Mouse (Mus musculus) liver, embryonic 14.5 days (tissue): Measurements from ENCODE around the gene AC134908.4. TPM values are rescaled to one million over a fixed set of nuclear protein-coding genes. Genes with fewer than 3 reads are reported as not detected.

ENCODE experiments used
- ATAC-seq: fragments of 200-750 bp; cut with Nextera tagmentation; 2 replicates; pipeline ENCODE4 v1.8.0; 2017; ENCODE audit warnings: moderate number of reproducible peaks, mild to moderate bottlenecking, moderate library complexity; ENCODE audit not compliant: insufficient read depth
- DNase-seq, 3 experiments: peaks; one replicate each; pipeline ENCODE4 v3.0.0-alpha.2; 2012 to 2013; ENCODE audit warnings: low read depth in 3 of 3, low spot score in 3 of 3
- H3K27ac ChIP-seq: fragments of 300-500 bp; sonication (generic); 2 replicates; pipeline ENCODE4 v1.5.1; 2014; ENCODE audit warnings: moderate library complexity, mild to moderate bottlenecking, control low read depth, inconsistent platforms
- H3K27me3 ChIP-seq: fragments of 300-500 bp; sonication (generic); 2 replicates; pipeline ENCODE4 v1.6.1; 2014; ENCODE audit warnings: mild to moderate bottlenecking, low read length, moderate library complexity; ENCODE audit not compliant: control insufficient read depth, insufficient read depth
- H3K36me3 ChIP-seq: fragments of 300-500 bp; sonication (generic); replicated peaks from 2 replicates; pipeline ENCODE4 v1.6.1; 2014; ENCODE audit warnings: low read depth; ENCODE audit not compliant: control insufficient read depth, insufficient read depth
- H3K4me1 ChIP-seq, 2 experiments: fragments of 200-500 bp in 1 of 2; fragments of 300-500 bp in 1 of 2; sonication (generic) in 1 of 2; replicated peaks; 2 replicates each; pipeline ENCODE4 v1.6.1; 2012 to 2014; ENCODE audit warnings: antibody characterized with exemption in 1 of 2, inconsistent platforms in 1 of 2, low read length in 1 of 2; ENCODE audit not compliant: control insufficient read depth in 2 of 2, insufficient read depth in 2 of 2
- H3K4me2 ChIP-seq: fragments of 300-500 bp; sonication (generic); 2 replicates; pipeline ENCODE4 v1.6.1; 2014; ENCODE audit warnings: low read depth, mild to moderate bottlenecking, control low read depth, moderate library complexity
- H3K4me3 ChIP-seq, 2 experiments: fragments of 200-500 bp in 1 of 2; fragments of 300-500 bp in 1 of 2; sonication (generic) in 1 of 2; 2 replicates each; pipeline ENCODE4 v1.5.1; 2012 to 2014; ENCODE audit warnings: low read depth in 2 of 2, low read length in 2 of 2, mild to moderate bottlenecking in 2 of 2, control low read depth in 1 of 2, inconsistent platforms in 1 of 2, moderate library complexity in 1 of 2; ENCODE audit not compliant: insufficient read depth in 1 of 2
- H3K9ac ChIP-seq: fragments of 300-500 bp; sonication (generic); replicated peaks from 2 replicates; pipeline ENCODE4 v1.6.1; 2014; ENCODE audit warnings: mild to moderate bottlenecking, control low read depth, moderate library complexity
- H3K9me3 ChIP-seq: fragments of 300-500 bp; sonication (generic); 2 replicates; pipeline ENCODE4 v1.6.1; 2016; ENCODE audit warnings: low read length, mixed read lengths; ENCODE audit not compliant: control insufficient read depth
- CTCF ChIP-seq: IDR thresholded peaks from 2 replicates; pipeline ENCODE4 v1.5.1; 2016; ENCODE audit warnings: antibody characterized with exemption, low read depth, control low read depth
- EP300 ChIP-seq: IDR thresholded peaks from 2 replicates; pipeline ENCODE4 v1.6.1; 2016; ENCODE audit warnings: antibody characterized with exemption, low read depth
- WGBS: fragments of 180-500 bp; shearing (Covaris S2); extraction: QIAGEN DNeasy Blood & Tissue Kit; methylation state at CpG from one replicate; pipeline ENCODE4 v1.1.7; 2014; ENCODE audit not compliant: insufficient replicate concordance; 5-methylcytosine and 5-hydroxymethylcytosine counted together
- polyA plus RNA-seq, 2 experiments: library from polyadenylated mRNA; depleted of rRNA in 1 of 2; stranded (reverse) in 1 of 2; unstranded in 1 of 2; fragments of >200 nt; fragmentation: Nextera tagmentation in 1 of 2; extraction: Ambion mirVana in 1 of 2; gene quantifications; 2 replicates each; pipeline versions ENCODE4 v1.2.1 to v1.2.3; 2012 to 2014

AC134908.4 gene
- polyA plus RNA-seq, 2 experiments, result not detected

DNA sequence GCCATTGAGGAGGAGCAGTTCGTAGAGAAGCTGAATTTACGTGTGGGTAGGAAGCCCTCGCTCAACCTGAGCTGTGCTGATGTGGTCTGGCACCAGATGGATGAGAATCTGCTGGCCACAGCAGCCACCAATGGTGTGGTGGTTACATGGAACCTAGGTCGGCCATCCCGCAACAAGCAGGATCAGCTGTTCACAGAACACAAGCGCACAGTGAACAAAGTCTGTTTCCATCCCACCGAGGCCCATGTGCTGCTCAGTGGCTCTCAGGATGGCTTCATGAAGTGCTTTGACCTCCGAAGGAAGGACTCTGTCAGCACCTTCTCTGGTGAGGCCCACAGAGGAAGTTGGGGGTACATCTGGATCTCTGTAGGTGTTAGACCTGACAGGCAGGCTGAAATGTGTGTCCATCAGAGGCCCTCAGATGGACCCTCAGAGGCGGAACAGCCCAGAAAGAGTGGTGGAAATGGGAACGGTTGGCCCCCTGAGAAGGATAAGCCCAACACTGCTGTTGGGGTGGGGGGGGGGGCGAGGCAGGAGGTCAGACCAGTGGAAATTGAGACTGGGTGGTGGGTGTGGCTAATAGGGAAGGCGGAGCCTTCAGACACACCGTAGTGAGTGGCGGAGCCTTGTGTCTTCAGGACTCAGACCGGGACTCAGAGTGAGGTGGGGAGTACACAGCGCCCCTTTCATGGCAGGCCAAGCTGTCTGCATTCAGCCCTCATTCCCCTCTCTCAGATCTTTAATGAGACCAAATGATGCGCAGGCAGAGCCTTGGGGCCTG, 29.1 kb upstream of the AC134908.4 start:
- WGBS, result 53% methylated on average over 17 of the region's 17 CpGs
- Histone ChIP-seq H3K4me3 (peak overlapping the region; percentile 77 to 99), H3K27me3 (peaks cover 14% of the 10 kb centered on the region), H3K27ac (no peak overlapping the region), H3K9ac (peak overlapping the region; percentile 82), H3K4me2 (peak overlapping the region; percentile 87), H3K36me3 (peaks cover 3% of the 10 kb centered on the region), H3K4me1 (peaks cover 11 to 15% of the 10 kb centered on the region in 2 experiments; a peak in 3 of 4 replicates), H3K9me3 (no peaks in the 10 kb centered on the region)
- DNase-seq, result no peak
- no peak for ATAC-seq
- no peak for TF ChIP-seq CTCF
- no peak for TF ChIP-seq EP300

DNA sequence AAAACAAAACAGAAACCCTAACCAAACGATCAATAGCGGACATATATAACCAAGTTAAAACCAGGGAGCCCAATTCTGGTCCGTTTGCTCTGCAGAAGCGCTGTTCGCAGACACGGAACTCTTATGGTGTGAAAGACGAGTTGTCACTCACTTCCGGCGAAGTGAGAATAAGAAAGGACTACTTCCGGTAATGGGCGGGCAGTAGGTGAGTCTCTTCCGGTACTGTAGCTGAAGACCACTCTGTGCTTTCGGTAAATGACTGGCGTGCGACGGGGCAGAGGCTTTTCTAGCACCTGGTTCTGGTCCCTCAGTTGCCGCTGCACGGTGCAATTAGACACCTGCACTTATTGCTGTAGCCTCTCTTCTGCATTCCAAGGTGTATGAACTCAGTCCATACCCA, 28.0 kb upstream of the AC134908.4 start, which contains the start of gene Wdr24:
Wdr24 (plus strand) TSS at position 176 of the 400 bp plus-strand sequence.
- DNase-seq, result peak; percentile 81 to 82 (median 81)
- ATAC-seq, result peak; percentile 67
- Histone ChIP-seq H3K4me1 (peaks cover 11 to 13% of the 10 kb centered on the region in 2 experiments; a peak in 3 of 4 replicates), H3K9me3 (no peaks in the 10 kb centered on the region), H3K36me3 (peaks cover 3% of the 10 kb centered on the region), H3K4me3 (peak within 1 kb of the TSS; percentile 77 to 99), H3K27me3 (peaks cover 25% of the 10 kb centered on the region), H3K9ac (peak within 1 kb of the TSS; percentile 82), H3K27ac (peak within 1 kb of the TSS; percentile 59), H3K4me2 (peak within 1 kb of the TSS; percentile 87)
- 0% methylated on average over 18 of the region's 18 CpGs for WGBS
- TF ChIP-seq CTCF (no peak), EP300 (no peak)

DNA sequence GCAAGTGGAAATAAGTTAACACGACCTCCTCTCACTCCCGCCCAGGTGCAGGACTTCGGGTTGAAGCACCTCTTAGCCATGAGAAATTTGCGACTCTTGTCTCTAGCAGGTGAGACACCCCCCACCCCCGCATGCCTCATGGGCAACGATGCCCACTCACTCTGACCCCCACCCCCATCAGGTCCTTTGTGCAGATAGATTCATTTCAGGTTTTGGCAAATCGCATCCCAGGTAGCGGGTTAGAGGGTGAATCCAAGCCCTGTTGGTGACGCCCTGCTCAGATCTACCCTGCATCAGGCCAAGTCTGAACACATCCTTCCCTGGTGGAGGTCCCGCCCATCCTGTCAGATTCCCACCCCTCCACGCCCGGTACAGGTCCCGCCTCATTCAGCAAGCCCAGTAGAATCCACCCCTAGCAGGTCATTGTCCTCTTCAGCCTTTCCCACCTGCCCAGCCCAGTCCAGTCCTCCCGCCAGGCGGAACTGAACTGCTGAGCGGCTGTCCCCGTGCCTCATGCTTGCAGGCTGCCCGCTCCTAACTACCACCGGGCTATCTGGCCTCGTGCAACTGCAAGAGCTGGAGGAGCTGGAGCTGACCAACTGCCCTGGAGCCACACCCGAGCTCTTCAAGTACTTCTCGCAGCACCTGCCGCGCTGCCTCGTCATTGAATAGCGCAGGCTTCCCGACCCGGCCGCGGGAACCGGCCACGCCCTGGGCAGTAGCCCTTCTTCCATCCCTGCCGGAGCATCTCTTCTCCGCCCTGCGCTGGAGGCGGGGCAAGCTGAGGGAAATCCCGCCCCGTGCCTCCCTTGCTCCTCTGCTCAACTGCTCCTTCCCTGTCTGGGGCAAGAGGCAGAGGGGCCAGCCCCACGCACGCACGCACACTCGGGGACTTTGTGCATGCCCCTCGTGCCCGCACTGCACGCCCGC, 23.7 kb upstream of the AC134908.4 start:
- H3K36me3 ChIP-seq, result no peaks in the 10 kb centered on the region
- peak; percentile 44; the same call in 1 of the 2 replicates for ATAC-seq
- H3K4me1 ChIP-seq, result peaks cover 1 to 5% of the 10 kb centered on the region in 2 experiments; a peak in 3 of 4 replicates
- DNase-seq, result no peak
- no peak overlapping the region for H3K9ac ChIP-seq
- peak overlapping the region; percentile 20; the same call in 1 of the 2 replicates for H3K4me2 ChIP-seq
- H3K4me3 ChIP-seq, result 0 out of 4 replicates have a peak overlapping the region, but pooled peaks of 1 of the 2 experiments have one; percentile 16
- TF ChIP-seq EP300, result no peak
- TF ChIP-seq CTCF, result no peak
- WGBS, result 6% methylated on average over 46 of the region's 46 CpGs
- H3K9me3 ChIP-seq, result no peaks in the 10 kb centered on the region
- no peak overlapping the region for H3K27ac ChIP-seq
- peaks cover 30% of the 10 kb centered on the region for H3K27me3 ChIP-seq

DNA sequence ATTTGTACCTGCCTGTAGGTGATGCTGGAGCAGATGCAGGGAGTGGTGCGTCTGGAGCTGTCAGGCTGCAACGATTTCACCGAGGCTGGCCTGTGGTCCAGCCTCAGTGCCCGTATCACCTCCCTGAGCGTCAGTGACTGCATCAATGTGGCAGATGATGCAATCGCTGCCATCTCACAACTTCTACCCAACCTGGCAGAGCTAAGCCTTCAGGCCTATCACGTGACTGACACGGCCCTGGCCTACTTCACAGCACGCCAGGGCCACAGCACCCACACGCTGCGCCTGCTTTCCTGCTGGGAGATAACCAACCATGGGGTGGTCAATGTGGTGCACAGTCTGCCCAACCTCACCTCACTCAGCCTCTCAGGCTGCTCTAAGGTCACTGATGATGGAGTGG, 22.2 kb upstream of the AC134908.4 start:
- no peak for ATAC-seq
- no peak for DNase-seq
- H3K9ac ChIP-seq, result no peak overlapping the region
- no peaks in the 10 kb centered on the region for H3K36me3 ChIP-seq
- no peak overlapping the region for H3K27ac ChIP-seq
- H3K27me3 ChIP-seq, result peaks cover 32% of the 10 kb centered on the region
- no peak; the same call in 1 of the 2 replicates for TF ChIP-seq CTCF
- TF ChIP-seq EP300, result no peak
- WGBS, result 70% methylated on average over 11 of the region's 11 CpGs
- no peak overlapping the region for H3K4me3 ChIP-seq
- no peaks in the 10 kb centered on the region for H3K9me3 ChIP-seq
- no peaks in the 10 kb centered on the region; a peak in 1 of 4 replicates for H3K4me1 ChIP-seq
- H3K4me2 ChIP-seq, result no peak overlapping the region
